Mouse (Mus musculus) layer of hippocampus, adult 9-11 months (tissue): ENCODE results near the gene Abhd16a.
A peak's percentile ranks its signal among the peaks of the same experiment; 100 is the strongest.
"Not testable (repeated sequence)": the region's sequence is repeated elsewhere in the genome, so short reads cannot be mapped to it uniquely, and the experiment has no call there.

ENCODE experiments used
- DNase-seq: peaks from one replicate; pipeline ENCODE4 v3.0.0; 2022

Abhd16a gene

DNA sequence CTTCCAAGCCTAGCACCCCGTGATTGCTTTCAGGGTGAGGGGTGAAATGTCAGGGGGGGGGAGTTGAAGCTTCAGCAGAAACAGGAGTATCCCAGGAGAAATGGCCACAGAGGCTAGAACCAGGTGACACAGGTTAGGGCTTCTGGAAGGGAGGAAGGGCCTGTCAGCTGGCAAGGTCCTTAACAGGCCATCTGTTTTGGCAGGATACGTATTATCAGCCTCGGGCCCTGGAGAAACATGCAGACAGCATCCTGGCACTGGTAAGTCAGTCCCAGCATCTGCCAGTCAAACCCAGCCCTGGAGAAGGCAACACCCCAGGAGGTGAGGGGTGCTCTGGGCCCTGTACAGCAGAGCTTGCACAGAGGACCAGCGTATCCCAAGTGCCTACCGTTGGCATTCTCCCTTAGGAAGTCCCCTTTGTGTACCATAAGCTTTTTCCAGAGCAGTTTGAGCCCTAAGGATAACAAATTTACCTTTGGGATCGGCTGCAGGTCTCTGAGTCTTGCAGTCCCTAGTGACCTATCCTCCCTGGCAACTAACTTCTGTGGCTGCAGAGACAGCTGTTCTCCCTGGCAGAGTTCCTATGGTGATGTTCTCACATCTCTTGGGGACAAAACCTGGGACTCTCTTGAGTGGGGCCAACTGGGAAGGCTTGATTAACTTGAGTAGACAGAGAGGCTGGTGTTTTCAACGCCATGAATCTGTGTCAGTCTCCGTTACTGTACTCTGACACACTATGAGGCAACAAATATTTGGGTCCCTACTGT lies 1.3 kb downstream of the Abhd16a start:
- no peak for DNase-seq

DNA sequence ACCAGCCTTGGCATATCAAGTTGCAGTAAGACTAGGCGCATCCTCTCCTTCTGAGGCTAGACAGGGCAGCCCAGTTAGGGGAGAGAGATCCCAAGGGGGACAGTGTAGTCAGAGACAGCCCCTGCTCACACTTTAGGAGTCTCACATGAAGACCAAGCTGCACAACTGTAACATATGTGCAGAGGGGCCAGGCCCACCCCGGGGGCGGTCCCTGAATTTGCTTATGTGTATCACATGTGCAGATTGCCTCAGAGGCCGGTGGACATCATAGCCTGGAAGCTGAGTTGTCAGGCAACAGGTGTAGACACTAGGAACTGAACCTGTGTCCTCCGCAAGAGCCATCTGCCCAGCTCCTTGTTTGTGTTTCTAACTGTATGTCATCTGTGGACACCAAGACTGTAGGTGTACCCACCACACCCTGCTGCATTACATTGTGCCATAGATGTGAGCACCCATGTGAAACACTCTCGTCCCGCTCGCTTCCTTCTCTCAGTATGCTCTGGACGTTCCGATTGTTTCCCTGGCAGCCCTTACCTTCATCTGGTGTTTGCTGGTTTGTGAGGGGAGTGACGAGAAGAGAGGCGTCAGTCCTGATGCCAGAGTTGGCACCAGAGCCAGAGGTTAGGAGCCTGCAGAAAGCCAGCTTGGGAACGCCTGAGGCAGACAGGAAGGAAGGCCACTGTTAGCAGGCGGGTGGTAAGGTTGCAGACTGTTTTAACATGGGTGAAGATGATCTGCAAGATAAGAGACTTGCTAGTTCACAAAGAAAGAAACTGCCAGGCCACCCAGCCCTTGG lies 3.5 kb downstream of the Abhd16a start:
- DNase-seq: no peak

DNA sequence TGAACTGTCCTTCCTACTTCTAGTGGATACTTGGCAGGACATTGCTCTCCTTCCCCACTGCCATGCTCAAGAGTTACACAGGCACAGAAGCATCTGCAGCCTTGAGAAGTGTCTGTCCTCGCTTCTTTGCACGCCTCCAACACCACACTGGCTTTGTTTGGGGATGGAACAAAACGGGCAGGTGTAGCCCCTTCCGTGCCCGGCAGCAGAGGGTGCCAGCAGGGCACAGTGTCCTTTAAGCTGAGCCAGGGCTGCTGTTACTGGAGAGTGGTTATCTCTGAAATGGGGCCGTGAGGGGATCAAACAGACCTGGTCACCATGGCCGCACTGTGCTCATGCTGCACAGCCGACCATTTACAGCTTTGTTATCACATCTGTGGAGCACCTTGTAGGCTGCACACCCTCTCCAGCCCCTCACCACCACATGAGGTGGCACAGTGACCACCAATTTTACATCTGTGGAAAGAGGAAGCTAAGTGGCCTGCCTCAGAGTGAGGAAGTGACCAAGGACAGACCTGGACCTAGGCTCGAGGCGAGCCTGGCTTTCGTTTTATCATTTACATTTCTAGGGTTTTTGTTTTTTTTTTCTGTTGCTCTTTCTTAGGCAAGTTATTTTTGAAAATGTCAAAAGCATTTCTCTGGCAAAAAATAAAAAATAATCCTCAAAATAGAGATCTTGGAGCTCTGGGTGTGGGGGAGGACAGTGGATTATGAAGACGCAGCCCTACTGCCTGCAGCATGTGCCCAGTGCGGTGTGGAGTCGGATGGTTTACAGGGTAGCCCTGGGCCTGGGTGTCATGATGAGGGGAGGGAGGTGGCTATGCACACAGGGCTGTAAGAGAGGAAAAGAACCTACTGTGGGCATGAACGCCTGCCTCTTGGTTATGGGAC lies 5.7 kb downstream of the Abhd16a start:
- no peak for DNase-seq

DNA sequence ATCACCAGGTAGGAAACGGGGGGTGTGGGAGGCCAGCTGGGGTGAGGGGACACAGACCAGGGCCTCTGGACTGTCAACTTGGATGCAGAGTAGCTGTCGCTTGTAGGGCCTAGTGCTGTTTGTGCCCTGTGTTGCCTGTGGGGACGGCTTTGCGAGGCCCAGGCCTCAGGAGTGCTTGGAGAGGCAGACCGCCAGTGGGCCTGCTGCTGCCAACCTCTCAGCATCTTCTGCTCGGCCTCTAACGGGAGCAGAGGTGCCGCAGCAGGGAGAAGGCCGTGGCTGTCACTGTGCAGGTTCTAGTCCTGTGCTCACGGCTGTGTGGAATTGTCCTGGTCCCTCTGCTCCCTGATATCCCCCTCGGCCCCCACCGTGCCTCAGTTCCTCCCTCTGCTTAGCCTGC lies 7.5 kb downstream of the Abhd16a start:
- no peak for DNase-seq

DNA sequence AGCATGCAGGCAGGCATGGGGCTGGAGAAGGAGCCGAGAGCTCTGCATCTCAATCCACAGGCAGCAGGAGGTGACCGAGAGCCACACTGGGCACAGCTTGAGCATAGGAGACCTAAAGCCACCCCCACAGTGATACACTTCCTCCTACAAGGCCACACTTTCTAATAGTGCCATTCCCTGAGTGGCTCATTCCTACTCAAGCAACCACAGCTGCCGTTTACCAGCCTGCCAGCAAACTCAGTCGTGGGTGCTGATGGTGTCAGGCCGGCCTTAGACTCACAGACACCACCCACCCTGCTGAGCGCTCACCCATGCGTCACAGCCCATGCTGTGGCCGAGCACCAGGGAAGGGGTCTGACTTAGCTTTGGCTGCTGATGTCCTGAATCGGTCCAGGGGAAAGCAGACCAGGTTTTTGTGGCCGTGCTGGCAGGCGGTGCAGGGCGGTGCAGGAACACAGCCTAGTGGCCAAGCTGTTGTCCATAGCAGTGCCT lies 8.1 kb downstream of the Abhd16a start:
- peak; percentile 61 for DNase-seq

DNA sequence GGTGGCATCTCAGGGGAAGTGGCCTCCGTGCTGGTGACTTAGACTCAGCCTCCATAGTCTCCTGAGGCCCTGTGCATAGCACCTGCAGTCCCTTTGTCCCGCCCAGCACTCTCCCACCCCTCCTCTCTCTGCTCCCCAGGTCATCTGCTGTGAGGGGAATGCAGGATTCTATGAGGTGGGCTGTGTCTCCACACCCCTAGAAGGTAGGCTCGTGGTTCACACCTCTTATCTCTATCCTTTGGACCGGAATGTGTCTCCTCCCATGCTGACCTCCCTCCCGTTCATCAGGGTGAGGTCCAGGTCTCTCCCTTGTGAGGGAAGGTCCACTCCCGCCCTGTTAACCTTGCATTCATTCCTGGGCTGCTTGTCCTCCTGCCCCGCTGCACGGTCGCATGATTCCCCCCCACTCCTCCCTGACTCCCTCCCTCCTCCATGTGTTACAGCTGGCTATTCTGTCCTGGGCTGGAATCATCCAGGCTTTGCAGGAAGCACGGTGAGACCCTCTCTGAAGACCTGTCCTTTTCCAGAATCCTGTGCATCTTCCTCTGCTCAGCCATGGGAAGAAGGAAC lies 11.2 kb downstream of the Abhd16a start:
- no peak for DNase-seq

DNA sequence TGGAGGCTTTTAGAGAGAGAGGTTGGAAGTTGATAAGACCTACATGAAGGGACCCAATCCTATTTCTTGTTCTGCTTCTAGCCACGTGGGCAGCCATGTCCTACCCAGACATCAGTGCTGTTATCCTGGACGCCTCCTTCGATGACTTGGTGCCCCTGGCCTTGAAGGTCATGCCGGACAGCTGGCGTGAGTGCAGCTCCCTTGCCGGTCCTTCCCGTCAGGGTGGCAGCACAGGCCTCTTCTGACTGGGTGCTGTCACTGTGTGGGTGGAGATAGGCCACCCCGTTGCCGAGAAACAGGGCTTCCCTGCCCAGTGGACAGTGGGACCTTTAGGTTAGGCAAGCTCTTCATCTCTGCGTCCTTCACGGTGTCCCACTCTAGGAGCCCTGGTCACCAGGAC lies 12.1 kb downstream of the Abhd16a start:
- DNase-seq: no peak

DNA sequence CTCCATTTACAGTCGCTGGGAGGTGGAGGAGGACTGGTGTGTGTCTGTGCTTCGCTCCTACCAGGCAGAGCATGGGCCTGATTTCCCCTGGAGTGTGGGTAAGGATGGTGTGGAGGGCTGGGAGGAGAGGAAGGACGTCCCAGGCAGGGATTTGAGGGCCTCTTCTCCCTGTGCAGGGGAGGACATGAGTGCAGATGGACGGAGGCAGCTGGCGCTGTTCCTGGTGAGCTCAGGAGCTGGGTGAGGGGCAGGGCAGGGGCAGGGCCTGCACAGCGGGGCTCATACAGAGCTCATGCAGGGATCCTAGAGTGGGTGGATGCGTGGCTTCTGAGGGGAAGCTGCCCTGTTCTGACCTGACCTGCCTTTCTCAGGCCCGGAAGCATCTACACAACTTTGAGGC lies 13.2 kb downstream of the Abhd16a start:
- no peak for DNase-seq

DNA sequence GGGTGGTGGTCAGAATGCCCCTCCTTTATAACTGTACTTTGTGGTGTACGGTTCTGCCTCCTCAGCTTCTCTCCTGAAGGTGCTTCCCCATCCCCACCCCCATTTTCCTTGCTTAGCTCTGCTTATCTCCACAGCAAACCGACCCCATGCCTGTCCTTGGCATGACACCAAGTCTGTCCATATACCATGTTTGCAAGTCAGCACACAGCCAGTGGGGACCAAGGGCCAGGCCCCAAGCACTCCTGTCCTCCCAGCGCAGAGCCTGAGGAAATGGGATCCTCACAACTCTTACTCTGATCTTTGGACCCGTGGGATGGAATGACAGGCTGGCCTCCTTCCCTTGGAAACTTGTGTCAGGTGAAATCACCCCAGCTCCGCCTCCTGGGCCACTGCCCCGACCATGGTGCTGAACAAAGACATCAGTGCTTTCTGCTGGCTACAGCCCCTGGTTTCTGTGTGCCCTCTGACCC lies 14.2 kb downstream of the Abhd16a start:
- DNase-seq: no peak

DNA sequence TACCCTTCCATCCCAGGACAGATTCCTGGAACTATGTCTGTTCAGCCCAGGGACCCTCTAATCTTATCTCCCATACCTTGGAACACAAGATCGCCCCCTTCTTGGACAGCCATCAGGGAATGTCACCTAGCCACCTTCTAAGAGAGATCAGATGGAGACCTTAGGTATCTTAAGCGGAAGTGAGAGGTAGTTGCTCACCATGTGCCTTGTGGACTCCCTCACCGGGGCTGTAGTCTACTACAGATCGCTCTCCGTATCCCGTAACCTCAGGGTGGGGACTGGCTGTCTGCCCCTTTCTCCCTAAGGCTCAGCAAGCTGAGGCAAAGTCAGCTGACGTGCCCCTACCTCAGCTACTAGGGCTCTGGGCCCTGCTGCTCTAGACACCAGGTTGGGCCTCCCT lies 15.0 kb downstream of the Abhd16a start:
- no peak for DNase-seq

DNA sequence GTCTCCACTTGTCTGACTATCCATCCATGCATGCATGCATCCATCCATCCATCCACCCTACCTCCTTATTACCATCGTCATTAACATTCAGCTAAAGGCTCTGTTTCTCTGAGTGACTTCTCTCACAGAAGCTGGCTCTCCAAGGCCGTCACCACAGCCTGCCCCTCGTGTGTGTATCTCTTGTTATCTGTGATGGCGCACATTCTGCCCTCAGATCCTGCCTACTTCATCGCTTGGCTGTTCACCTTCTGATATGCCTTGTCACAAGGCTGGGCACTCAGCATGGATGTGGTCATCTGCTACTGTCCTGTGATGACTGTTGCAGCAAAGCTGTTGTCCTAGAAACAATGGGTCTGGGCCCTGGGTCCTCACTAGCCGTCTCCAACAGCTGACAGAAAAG lies 15.7 kb downstream of the Abhd16a start:
- no peak for DNase-seq

DNA sequence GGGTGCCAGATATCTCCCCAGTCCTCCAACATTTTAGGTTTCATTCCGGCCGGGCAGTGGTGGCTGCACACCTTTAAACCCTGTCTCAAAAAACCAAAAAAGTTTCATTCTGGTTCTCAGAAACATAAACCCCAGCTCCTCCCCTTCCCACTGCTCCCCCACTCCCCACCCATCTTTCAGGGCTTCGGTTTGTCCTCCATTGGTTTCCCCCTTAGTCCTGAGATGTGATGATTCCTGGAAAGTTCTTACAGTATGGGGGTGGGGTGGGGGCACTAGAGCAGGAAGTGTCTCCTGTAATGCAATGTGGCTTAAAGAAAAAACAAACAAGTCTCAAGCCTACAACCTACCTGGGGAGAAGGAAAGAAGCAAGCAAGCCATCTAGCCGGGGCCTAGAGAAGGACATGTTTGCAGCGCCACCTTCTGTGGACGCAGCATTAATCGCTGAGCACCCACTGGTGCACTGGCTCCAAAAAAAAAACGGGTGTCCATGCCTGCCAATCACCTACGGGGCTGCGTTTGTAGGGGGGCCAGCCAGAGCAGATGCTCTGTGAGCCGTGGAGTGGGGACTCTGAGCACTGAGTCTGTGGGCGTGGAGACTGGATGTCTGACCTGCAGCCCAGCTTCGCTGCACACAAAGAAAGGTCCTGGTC lies 16.8 kb downstream of the Abhd16a start:
- DNase-seq: no peak

DNA sequence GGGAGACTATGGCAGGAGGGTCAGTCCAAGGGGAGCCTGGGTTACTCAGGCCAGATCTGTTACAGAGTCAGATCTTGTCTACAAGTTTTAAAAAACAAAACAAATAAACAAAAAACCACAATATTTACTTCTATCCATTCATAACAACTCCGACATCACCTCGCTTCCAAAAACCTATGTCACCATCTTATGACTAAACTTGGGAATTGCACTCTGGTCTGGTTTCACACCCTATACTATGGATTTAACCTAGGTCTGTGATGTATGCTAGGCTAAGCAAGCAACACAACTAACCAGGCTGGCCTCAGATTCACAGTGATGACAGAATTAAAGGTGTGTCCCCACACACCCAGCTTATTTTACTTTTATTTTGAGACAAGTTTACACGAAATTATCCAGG lies 17.5 kb downstream of the Abhd16a start:
- DNase-seq: no peak

DNA sequence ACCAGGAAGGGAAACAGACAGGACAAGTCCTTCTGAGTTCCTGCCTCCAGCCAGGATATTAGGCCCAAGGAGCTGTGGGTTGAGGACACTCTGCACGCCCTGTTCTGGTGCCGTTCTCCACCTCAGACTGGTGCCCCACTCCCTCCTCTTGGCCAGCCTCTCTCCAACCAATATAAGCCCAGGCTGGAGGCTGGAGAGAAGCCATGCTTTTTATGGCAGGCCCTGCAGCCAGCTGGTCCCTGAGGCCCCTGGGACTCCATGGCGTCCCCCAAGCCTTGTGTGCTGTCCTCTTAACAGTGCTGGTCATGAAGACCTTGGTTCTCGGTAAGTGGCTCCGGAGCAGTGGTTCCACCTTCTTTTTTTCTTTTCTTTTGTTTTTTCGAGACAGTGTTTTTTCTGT lies 19.0 kb downstream of the Abhd16a start, which contains the start of gene Ly6g5c:
Gene Ly6g5c, plus strand, starts transcription at position 183 of the 400 bp plus-strand sequence.
- no peak for DNase-seq

DNA sequence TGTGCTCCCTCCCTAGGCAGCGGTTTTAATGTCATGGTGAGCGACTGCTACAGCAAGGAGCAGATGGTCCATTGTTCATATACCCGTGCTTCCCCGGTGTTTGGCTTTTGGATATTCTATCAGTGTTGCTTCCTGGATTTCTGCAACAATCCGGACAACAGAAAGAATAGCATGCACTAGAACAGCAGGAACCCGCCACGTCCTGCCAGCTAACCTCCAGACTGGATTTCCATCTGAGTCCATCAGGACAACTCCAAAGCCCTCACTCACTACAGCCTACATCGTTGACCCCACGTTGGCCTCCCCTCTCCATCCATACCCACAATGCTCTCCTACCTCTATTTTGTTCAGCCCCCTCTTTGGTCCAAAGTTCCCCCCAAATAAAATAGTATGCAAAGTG lies 22.7 kb downstream of the Abhd16a start:
- no peak for DNase-seq

DNA sequence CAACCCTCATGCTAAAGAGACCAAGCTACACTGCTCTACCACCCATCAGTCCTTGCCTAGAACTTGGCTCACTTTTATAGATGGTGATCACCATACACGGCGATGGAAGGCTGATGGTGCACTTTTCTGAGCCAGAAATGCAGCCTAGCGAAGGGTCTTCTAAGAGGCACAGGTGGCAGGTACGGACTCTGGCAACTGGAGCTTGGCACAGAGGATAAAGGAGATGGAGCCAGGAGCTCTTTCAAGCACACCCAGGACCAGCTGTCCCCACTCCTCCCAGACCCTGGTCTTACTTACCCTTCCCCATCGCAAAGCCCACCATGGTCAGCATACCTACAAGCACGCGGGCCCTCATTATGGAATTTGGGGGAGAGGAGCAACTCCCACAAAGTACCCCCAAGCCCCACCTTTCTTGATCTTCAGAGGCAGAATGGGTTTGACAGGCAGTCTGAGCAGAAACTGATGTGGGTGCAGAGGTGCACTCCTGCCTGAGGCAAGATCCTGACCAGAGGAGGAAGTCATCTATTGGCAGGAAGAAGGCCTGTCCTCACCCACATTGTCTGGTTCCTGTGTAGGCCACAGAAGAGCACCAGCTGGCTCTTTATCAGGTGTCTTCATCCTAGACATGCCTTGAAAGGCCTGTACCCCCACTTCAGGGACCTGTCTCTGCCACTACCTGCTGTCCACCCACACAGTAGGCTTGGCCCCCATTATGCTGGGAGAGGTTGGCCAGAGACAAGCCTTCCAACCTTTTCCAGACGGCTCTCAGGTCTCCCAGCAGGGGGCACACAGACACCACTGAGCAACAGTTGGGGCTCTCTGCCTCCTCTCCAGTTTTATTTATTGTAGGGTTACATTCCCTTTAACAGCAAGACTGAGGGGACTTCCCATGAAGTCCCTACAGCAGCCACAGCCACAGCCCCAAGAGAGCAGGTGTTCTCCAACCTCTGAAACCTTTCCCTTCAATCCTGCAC lies 26.3 kb downstream of the Abhd16a start, which contains the start of gene Ly6g5b:
Gene Ly6g5b, minus strand, starts transcription at position 383 of the 974 bp plus-strand sequence.
- DNase-seq: no peak

DNA sequence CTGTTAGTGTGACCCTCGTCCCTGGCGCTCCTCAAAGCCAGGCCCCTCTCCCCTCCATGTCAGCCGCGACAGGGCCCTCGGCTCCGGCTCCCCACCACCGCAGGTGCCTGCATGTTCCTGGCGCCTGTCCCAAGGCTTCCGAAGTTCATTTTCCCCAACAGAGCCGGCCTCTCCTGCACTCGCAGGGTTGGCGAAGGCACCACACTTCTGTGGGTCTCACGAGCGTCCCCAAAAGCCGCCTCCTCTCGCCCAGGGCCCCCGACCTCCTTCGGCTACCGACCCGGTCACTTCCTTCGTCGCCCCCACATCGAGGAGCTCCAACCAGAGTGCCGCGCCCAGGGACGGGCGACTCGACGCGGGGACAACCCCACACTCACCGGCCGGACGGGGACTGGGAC lies 31.7 kb downstream of the Abhd16a start:
- DNase-seq: no peak

DNA sequence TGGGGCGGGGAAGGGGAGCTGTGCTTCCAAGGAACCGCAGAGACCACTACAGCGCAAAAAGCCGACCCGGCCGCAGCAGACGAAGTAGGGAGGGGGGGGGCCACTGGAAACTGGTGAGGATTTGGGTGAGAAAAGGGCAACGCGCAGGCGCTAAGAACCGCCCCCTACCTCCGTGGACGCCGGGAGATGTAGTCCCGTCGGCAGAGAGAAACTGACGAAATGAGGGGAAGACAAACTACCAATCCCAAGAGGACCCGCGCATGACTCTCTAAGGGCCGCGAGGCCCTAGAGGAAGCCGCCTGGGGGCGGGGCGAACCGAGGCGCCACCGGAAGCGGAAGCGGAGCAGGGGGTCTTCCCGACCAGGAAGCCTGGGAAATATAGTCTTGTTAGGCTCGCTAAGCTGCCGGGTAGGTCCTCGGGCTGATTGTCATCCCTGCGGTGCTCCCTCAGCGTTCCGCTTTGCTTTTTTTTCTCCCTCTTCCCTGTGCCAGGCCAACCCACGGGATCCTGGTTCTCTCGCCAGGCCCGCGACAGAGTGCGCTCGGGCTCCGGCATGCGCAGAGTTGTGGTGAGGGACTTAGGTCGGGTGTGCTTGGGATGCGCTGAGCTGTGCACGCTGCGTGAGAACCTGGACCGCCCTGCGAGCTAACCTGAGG lies 32.2 kb downstream of the Abhd16a start, which contains the start of gene Gpank1:
Gene Gpank1, plus strand, starts transcription at position 313 of the 657 bp plus-strand sequence.
- peak; percentile 99 for DNase-seq

DNA sequence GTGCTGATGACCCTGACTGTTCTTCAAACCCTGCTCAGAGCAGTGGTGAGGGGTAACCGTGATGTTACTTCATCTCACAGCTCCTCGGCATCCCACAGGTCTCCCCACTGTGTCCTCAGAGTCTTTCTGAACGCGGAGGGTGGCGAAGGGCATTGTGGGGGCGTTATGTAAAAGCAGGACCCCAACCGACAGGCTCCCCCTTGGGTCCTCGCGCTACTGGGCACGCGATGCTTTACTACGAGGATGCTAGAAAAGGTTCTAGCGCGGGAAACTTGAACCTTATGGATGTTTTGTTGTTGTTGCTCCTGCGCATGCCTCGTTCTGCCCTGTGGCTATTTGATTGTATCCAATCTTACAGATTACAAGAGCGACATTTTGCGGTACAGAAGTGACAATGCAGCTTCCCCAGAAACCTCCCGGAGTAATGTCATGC lies 32.8 kb downstream of the Abhd16a start, which contains the start of gene Csnk2b:
Gene Csnk2b, minus strand, starts transcription at position 183 of the 433 bp plus-strand sequence.
- peak; percentile 82 for DNase-seq

DNA sequence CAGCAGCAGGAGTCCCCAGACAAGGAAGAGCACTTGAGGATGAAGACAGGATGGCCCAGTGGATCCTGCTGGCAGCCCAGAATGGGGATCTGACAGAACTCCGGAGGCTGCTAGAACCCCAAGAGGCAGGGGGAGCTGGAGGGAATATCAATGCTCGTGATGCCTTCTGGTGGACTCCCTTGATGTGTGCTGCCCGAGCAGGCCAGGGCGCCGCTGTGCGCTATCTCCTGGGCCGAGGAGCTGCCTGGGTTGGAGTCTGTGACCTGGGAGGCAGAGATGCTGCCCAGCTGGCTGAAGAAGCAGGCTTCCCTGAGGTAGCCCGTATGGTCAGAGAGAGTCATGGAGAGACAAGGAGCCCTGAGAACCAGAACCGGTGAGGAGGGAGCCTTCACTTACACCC lies 34.2 kb downstream of the Abhd16a start:
- not testable (repeated sequence) for DNase-seq
